Mouse (Mus musculus): ENCODE measurements around the gene Tbx15. TPM values are rescaled to one million over a fixed set of nuclear protein-coding genes. Genes with fewer than 3 reads are reported as not detected.

The Tbx15 gene
- polyA plus RNA-seq, 1 experiment from 2014 or later = 28.0 TPM

DNA sequence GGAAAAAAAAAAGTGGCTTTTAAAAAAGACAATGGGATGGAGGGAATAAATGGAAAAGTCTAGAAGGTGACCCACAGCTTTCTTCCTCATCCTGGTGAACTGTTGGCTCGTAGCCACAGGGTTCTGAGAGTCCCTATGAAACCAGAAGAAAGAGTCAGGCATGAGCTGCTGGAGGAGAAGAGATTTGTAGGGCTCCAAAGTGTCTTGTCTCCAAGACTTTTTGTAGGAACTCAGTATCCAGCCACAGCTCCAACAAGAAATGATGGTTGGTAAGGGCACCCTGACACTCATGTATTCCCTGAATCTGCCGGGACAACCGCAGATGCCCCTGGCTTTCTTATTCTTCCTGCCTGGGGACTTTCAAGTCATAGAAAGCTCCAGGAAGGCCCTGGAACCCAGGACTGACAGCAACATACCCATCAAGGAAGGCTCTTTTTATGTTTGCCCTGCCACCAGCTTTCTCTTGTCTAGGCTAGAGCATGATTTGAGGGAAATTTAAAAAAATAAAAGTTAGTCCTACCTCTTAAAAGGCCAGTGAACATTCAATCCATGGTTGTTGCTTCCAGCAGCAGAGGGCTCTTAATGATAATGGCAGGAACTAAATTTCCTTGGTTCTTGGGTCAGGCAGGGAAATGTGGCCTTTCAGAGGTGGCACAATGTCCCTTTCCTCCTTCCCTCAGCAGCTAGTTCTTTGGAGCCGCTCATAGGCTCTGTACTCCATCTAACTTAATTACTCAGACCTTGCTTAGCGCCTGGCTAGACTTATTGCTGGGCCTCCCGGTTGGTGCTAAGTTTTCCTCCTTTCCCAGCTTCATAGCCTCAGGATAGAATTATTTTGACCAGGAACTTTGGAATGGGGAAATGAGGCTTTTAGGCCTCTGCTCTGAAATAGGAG lies 11.3 kb downstream of the Tbx15 start:
- H3K4me1 ChIP-seq = peaks cover 59% of the 10 kb centered on the region
- H3K9me3 ChIP-seq = no peaks in the 10 kb centered on the region
- peak overlapping the region; percentile 57 for H3K9ac ChIP-seq
- peak overlapping the region; percentile 80 for H3K4me3 ChIP-seq
- H3K27me3 ChIP-seq = peaks cover 28% of the 10 kb centered on the region
- H3K36me3 ChIP-seq = no peaks in the 10 kb centered on the region
- H3K27ac ChIP-seq = peak overlapping the region; percentile 61; the same call in 1 of the 2 replicates
- H3K4me2 ChIP-seq (replicated peaks) = peak overlapping the region; percentile 77
- ATAC-seq (ENCODE audit: low FRiP score, low read depth) = no peak
- WGBS = 27% methylated on average over 6 of the region's 6 CpGs

DNA sequence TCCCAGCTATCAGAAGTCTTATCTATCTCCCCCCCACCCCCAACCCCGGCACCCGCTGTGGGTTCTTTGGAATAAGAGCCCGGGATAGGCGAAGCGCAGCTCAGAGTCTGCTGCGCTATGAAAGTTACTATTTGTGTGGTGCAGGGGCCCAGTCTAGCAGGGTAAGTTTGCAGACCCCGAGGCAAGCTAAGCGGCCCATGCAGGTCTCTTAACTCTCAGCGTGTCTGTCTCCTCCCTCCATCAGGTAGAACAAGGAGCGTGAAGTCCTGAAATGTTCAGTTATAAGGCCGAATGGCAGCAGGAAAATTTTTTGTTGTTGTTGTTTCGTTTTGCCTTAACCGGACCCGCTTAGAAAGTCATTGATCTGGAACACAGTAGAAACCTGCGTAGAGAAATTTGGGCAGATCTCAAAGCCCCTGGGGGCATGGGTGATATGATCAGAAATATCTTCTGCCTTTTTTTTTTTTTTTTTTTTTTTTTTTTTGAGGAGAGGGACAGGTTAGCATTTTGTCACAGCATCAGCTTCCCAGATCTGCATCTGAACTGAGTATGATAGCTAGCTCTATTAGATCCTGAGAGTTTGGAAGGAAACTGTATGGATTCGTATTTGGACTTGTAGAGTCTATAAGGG lies 12.4 kb downstream of the Tbx15 start:
- Histone ChIP-seq H3K4me3 (peak overlapping the region; percentile 80), H3K27me3 (peaks cover 23% of the 10 kb centered on the region), H3K4me2 (replicated peaks) (peak overlapping the region; percentile 77), H3K9ac (peak overlapping the region; percentile 57), H3K36me3 (no peaks in the 10 kb centered on the region; the same call in 1 of the 2 replicates), H3K9me3 (no peaks in the 10 kb centered on the region), H3K4me1 (peaks cover 65% of the 10 kb centered on the region), H3K27ac (peak overlapping the region; percentile 99)
- ATAC-seq (ENCODE audit: low FRiP score, low read depth) = no peak
- 3% methylated on average over 16 of the region's 16 CpGs for WGBS

DNA sequence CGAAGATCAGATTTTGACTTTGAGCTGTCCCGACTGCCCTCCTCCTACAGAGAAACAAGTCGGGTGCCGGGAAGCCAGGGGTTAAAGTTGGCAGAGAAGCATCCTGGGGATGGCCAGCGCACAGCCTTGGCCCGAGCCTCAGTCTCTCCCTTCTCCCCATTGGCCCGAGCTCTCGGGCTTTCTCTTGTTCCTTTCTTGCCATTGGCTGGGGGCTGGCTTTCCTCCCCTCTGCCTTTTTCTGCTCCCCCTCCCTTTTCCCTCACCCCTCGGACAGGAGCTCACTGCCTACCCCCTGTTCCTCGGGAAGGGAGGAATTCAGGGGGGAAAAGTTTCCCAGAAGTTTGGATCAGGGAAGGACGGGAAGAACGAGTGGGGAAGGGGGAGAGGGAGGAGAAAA lies 12.9 kb downstream of the Tbx15 start:
- Histone ChIP-seq H3K27ac (peak overlapping the region; percentile 99; the same call in 1 of the 2 replicates), H3K4me2 (replicated peaks) (peak overlapping the region; percentile 77), H3K36me3 (no peaks in the 10 kb centered on the region; the same call in 1 of the 2 replicates), H3K4me3 (peak overlapping the region; percentile 80), H3K9ac (peak overlapping the region; percentile 100), H3K9me3 (no peaks in the 10 kb centered on the region), H3K4me1 (peaks cover 65% of the 10 kb centered on the region), H3K27me3 (peaks cover 19% of the 10 kb centered on the region)
- WGBS = 0% methylated on average over 12 of the region's 12 CpGs
- peak; percentile 88 for ATAC-seq (ENCODE audit: low FRiP score, low read depth)

DNA sequence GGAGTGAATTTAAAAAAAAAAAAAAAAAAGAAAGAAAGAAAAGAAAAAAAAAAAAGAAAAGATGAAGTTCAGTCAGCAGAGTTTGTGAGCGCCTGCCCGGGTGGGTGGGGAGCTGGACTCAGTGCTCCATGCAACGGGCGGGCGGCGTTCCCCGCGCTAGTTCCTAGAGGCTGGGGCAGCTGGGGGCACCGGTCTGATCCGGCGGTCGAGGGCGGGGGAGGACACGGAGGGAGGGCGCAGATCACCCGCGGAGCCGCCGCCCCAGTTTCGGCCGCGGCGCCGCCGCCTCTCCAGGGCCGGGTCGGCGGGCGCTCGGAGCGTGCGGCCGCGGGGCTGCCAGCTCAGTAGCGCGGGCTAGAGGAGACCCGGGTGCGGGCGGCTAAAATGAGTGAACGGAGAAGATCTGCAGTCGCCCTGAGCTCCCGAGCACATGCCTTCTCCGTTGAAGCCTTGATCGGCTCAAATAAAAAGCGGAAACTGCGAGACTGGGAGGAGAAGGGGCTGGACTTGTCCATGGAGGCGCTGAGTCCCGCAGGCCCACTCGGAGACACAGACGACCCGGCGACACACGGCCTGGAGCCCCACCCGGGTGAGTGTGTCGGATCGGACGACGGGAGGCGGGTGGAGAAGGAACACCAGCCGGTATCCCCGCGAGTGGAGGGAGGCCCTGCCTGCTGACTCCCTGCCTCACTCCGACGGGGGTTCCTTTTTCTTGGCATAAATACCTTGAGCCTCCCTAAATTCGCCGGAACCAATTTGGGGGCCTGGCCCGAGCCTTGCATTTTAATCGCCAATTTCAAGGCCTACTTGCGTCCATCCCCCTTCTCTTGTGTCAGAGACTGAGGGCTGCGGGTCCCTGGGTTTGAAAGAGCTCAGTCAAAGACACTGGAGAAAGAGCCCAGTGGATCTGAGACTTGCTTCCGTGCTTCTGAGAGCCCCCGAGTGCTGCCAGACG lies 13.6 kb downstream of the Tbx15 start:
- H3K4me1 ChIP-seq = peaks cover 64% of the 10 kb centered on the region
- H3K9ac ChIP-seq = peak overlapping the region; percentile 100
- no peaks in the 10 kb centered on the region for H3K9me3 ChIP-seq
- peaks cover 19% of the 10 kb centered on the region for H3K27me3 ChIP-seq
- ATAC-seq (ENCODE audit: low FRiP score, low read depth) = peak; percentile 37; the same call in 1 of the 2 replicates
- peak overlapping the region; percentile 77 for H3K4me2 ChIP-seq (replicated peaks)
- peak overlapping the region; percentile 99 for H3K27ac ChIP-seq
- peak overlapping the region; percentile 80 for H3K4me3 ChIP-seq
- under 1% methylated on average over 68 of the region's 73 CpGs for whole genome bisulfite sequencing
- H3K36me3 ChIP-seq = no peaks in the 10 kb centered on the region; the same call in 1 of the 2 replicates

DNA sequence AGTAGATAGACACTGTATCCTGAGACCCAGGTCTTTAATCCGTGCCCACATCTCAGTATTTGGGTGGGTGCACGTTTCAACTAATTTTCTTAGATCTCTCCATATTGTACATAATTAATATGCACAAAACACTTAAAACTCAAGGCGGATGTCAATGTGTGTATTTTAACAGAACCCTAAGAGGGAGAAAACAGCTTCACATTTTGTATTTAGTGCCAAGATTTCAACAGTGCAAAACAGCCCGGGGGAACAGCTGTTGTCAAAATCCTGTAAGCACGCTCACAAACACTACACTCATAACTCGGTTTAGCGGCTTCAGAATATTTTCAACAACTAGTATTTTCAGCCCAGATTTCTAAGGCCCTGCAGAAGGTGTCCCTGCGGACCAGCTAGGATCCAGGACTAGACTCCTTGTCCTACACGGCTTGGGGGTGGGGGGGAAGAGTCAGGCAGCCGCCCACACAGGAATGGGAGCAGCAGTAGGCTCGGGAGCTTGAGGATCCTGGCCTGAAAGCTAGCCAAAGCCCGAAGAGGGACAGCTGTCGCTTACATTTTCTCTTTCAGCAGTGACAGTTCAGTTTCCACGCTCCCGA lies 14.5 kb downstream of the Tbx15 start:
- H3K4me1 ChIP-seq = peaks cover 63% of the 10 kb centered on the region
- ATAC-seq (ENCODE audit: low FRiP score, low read depth) = no peak
- peaks cover 19% of the 10 kb centered on the region for H3K27me3 ChIP-seq

DNA sequence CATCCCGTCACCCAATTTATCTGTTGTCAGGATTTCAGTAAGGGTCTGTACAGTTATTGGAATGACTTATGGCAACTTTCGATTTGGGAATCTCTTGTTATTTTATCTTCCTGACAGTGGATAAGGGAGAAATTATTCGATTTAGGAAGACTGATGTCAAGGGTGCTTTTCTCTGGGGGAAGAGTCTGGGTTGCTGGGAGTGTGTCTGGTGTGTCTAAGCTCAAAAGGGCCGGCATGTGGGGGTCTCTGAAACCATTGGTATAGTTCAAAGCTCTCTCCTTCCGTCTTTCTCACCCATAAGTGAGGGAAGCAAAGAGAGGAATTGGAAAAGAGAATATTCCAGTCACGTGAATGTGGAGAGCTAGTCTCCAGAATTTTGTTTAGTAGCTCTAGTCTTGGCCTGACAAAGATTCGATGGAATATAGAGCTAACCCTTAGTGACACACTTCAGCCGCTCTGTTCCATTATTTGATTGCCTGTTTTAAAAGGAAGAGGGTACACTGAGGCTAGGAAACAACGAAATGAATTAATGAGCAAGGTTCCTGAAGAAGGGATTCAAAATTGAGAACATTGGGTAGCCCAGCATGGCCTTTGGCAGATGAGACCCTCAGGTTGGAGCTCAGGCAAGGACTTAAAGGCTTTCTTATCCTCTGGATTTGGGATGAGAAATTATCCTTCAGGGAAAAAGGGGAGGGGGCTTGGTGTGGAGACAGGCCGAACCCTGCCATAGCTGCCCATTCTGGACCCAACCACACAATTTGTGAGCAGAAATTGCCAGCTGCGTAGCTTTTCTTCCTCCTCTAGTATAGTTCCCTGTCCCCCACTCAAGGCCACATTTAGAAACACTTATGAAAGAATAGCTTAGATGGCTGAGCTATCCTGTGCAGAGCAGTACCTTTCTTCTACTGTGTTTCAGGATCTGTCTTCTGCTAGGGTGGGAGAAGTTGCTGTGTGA lies 15.5 kb downstream of the Tbx15 start:
- 10% methylated on average over 11 of the region's 11 CpGs for whole genome bisulfite sequencing
- H3K4me3 ChIP-seq = peak overlapping the region; percentile 80
- no peaks in the 10 kb centered on the region; the same call in 1 of the 2 replicates for H3K36me3 ChIP-seq
- H3K27ac ChIP-seq = peak overlapping the region; percentile 99
- H3K27me3 ChIP-seq = peaks cover 14% of the 10 kb centered on the region
- no peak for ATAC-seq (ENCODE audit: low FRiP score, low read depth)
- H3K4me1 ChIP-seq = peaks cover 59% of the 10 kb centered on the region
- H3K9me3 ChIP-seq = no peaks in the 10 kb centered on the region
- peak overlapping the region; percentile 77 for H3K4me2 ChIP-seq (replicated peaks)
- peak overlapping the region; percentile 100 for H3K9ac ChIP-seq

More for the DNA sequence above, 14.5 kb downstream of the Tbx15 start:
- Histone ChIP-seq H3K36me3 (no peaks in the 10 kb centered on the region; the same call in 1 of the 2 replicates), H3K27ac (peak overlapping the region; percentile 99), H3K9ac (peak overlapping the region; percentile 100), H3K4me3 (peak overlapping the region; percentile 80), H3K9me3 (no peaks in the 10 kb centered on the region), H3K4me2 (replicated peaks) (peak overlapping the region; percentile 77)
- WGBS = under 1% methylated on average over 15 of the region's 15 CpGs

DNA sequence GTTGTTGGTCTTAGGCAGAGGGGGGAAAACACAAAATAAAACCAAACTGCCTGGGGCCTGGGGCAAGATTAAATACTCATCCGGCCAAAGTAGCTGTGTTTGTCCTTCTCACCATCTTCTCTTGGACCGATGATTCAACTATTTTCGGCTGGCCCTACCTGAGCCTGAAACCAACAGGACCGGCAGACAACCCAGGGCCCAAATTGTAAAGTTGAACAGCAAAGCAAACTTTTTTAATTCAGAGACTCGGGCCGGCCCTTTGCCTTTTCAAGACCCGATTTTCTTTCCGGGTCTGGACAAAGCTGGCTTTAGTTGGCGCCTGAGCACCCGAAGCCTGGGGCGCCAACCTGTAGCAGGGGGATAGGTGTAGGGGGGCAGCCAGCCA lies 16.2 kb downstream of the Tbx15 start:
- no peak for ATAC-seq (ENCODE audit: low FRiP score, low read depth)
- Histone ChIP-seq H3K36me3 (no peaks in the 10 kb centered on the region; the same call in 1 of the 2 replicates), H3K4me1 (peaks cover 57% of the 10 kb centered on the region), H3K4me3 (peak overlapping the region; percentile 80), H3K9me3 (no peaks in the 10 kb centered on the region), H3K27me3 (peaks cover 9% of the 10 kb centered on the region; the same call in 1 of the 2 replicates), H3K9ac (peak overlapping the region; percentile 100), H3K4me2 (replicated peaks) (peak overlapping the region; percentile 77), H3K27ac (peak overlapping the region; percentile 99)
- WGBS = 7% methylated on average over 11 of the region's 11 CpGs

DNA sequence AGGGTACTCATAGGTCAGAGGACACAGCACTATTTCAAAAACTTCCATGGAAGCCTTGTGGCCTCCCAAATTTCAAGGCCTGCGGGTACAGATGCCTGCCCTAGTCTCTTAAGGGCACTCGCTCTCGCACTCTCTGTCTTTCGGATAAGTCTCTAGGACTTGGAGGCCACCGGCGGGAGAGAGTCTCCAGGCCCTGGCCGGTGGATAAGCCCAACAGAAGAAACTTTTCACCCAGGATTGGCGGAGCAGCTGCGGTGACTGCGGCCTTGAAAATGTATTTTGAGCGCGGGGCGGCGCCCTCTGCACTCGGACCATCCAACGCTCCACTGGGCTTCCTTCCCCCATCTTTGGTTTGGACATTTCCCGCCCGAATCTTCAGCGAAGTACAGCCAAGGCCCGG lies 16.6 kb downstream of the Tbx15 start:
- Histone ChIP-seq H3K9ac (peak overlapping the region; percentile 100), H3K9me3 (no peaks in the 10 kb centered on the region), H3K27ac (peak overlapping the region; percentile 99), H3K27me3 (peaks cover 6% of the 10 kb centered on the region; the same call in 1 of the 2 replicates), H3K4me3 (peak overlapping the region; percentile 80), H3K36me3 (no peaks in the 10 kb centered on the region; the same call in 1 of the 2 replicates), H3K4me2 (replicated peaks) (peak overlapping the region; percentile 77), H3K4me1 (peaks cover 57% of the 10 kb centered on the region)
- no peak for ATAC-seq (ENCODE audit: low FRiP score, low read depth)
- WGBS = 2% methylated on average over 20 of the region's 20 CpGs

DNA sequence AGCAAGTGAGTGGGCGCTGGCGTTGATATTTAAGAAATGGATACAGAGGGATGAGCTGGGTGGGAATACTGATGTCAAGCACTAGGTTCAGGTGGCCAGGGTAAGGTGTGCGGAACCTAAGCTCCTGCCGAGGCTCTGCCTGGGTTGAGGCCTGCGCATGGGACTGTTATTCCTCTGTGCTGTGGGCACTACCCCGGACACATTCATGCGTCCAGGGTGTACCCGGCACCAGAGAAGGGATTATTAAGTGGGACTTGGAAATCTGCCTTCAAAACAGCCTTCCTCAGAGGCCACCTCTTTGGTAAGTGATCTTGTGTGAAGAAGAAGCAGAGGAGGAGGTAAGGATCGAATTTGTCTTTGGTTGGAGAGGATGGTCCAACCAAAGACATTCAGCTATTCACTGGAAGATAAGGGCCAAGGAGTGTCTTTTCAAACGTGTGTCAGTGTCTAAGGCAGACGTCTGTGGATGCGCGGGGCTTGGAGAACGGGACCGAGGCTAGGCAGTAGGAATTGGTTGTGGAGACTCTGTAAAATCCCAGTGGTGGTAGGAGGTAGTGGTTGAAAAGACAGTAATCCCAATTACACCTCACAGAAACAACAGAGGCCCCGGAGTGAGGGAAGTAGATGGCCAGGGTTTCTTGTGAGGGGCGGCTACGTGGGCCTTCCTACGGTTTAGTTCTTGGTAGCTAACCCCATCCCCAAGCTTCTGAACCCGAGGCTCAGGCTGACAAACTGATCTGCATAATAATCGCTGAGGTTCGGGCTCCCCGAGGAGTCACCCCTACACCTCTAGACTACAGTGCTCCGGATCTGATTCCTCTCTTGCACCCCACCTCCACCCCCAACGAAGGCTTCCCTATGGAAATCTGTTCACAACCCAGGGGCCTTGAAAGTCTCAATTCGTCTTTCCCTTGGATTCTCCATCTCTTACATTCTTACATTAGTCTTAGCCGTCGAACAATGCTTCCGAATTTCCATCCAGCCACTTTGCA lies 17.7 kb downstream of the Tbx15 start:
- H3K27me3 ChIP-seq = peaks cover 11% of the 10 kb centered on the region; the same call in 1 of the 2 replicates
- H3K4me1 ChIP-seq = peaks cover 61% of the 10 kb centered on the region

More for the DNA sequence above, 17.7 kb downstream of the Tbx15 start:
- Histone ChIP-seq H3K27ac (peak overlapping the region; percentile 99), H3K4me3 (peak overlapping the region; percentile 80), H3K36me3 (no peaks in the 10 kb centered on the region; the same call in 1 of the 2 replicates), H3K9me3 (no peaks in the 10 kb centered on the region), H3K9ac (peak overlapping the region; percentile 100), H3K4me2 (replicated peaks) (peak overlapping the region; percentile 77)
- ATAC-seq (ENCODE audit: low FRiP score, low read depth) = no peak
- 15% methylated on average over 29 of the region's 29 CpGs for WGBS
